In genomic region chr4:136045091-136045490, GRCm38 (mm10) we compare ENCODE assay signal across 24 mouse cellular contexts. TPM values are rescaled to one million over a fixed set of nuclear protein-coding genes. Genes with fewer than 3 reads are reported as not detected.
DNase-seq lines count a peak whose midpoint lies in the region; ATAC-seq and TF ChIP-seq lines count a peak whose summit lies in the region.
"Had no signal": no experiment of that assay in that cellular context is flagged by ENCODE, and none has a peak within 500 bp of the region (broad histone marks: within the 10 kb centered on the region; RNA-seq: fewer than 3 reads in every experiment).

No protein-coding gene starts in this region.

- H3K4me2 ChIP-seq in liver, embryonic 13.5 days: no peak overlapping the region
- no peak overlapping the region for H3K4me2 ChIP-seq in liver, postnatal 0 days (ENCODE audit: low read depth, low read length)
- H3K4me2 ChIP-seq: embryonic facial prominence, embryonic 13.5 days; forebrain, embryonic 13.5 days; heart, embryonic 11.5 days; hindbrain, embryonic 12.5 days; hindbrain, embryonic 15.5 days had no signal

- no peak for TF ChIP-seq CTCF in liver, postnatal 0 days (IDR thresholded peaks at IDR 0.05; ENCODE audit: low read depth)
- no peak for TF ChIP-seq CTCF in thymus, adult 2 months (IDR thresholded peaks at IDR 0.05; ENCODE audit: borderline replicate concordance, control insufficient read depth, extremely low read depth, insufficient read depth, low read length, poor library complexity)
- no peak for TF ChIP-seq CTCF in lung, adult 2 months (IDR thresholded peaks at IDR 0.05; ENCODE audit: insufficient read depth, low read length)

- peaks cover 31% of the 10 kb centered on the region for H3K4me1 ChIP-seq in liver, embryonic 13.5 days (replicated peaks)
- no peaks in the 10 kb centered on the region for H3K4me1 ChIP-seq in liver, postnatal 0 days (ENCODE audit: insufficient read depth)
- H3K4me1 ChIP-seq in thymus, adult 2 months (replicated peaks; ENCODE audit: control insufficient read depth, insufficient read depth, low read length): peaks cover 29% of the 10 kb centered on the region
- H3K4me1 ChIP-seq in lung, adult 2 months (ENCODE audit: control insufficient read depth, insufficient read depth, low read length): no peaks in the 10 kb centered on the region
- H3K4me1 ChIP-seq: hindbrain, embryonic 15.5 days had no signal

- DNase-seq in liver, embryonic 13.5 days: no peak
- no peak for DNase-seq in liver, postnatal 0 days
- DNase-seq in thymus, adult 2 months: no peak
- peak; percentile 45 for DNase-seq in thymus, postnatal 25 days
- DNase-seq in lung, adult 2 months: no peak
- DNase-seq in cerebellum, postnatal 14 days: no peak
- DNase-seq: adrenal gland, adult 2 months; adrenal gland, postnatal 14 days; B cell, adult 2 months; cerebellum, adult 11 months; cerebellum, adult 2 months; cerebellum, adult 9-11 months; cerebellum, postnatal 36 days; embryo, embryonic 11 days; gastrocnemius, postnatal 10 days; gastrocnemius, postnatal 36 days had no signal

- H3K27ac ChIP-seq in liver, embryonic 13.5 days: no peak overlapping the region; the same call in 1 of the 2 replicates
- no peak overlapping the region for H3K27ac ChIP-seq in liver, postnatal 0 days (ENCODE audit: low read depth)
- peak overlapping the region; percentile 91 for H3K27ac ChIP-seq in thymus, adult 2 months (ENCODE audit: control insufficient read depth, insufficient read depth, low read length)
- H3K27ac ChIP-seq: embryonic facial prominence, embryonic 10.5 days; embryonic facial prominence, embryonic 13.5 days; forebrain, embryonic 13.5 days; hindbrain, embryonic 12.5 days; hindbrain, embryonic 15.5 days had no signal

- no peak for TF ChIP-seq EP300 in liver, postnatal 0 days (IDR thresholded peaks at IDR 0.05; ENCODE audit: low read depth)

- no peak for TF ChIP-seq POLR2A in thymus, adult 2 months (IDR thresholded peaks at IDR 0.05; ENCODE audit: control insufficient read depth, extremely low read depth, insufficient read depth, low read length, poor library complexity)
- no peak for TF ChIP-seq POLR2A in lung, adult 2 months (IDR thresholded peaks at IDR 0.05; ENCODE audit: borderline replicate concordance, extremely low read depth, low read depth, low read length)

- H3K36me3 ChIP-seq in liver, embryonic 13.5 days: peaks cover 58% of the 10 kb centered on the region
- peaks cover 28% of the 10 kb centered on the region for H3K36me3 ChIP-seq in liver, postnatal 0 days (replicated peaks; ENCODE audit: insufficient read depth, low read length)
- peaks cover 26% of the 10 kb centered on the region for H3K36me3 ChIP-seq in thymus, adult 2 months (ENCODE audit: control insufficient read depth, insufficient read depth, low read length)

- peak overlapping the region; percentile 22; the same call in 1 of the 2 replicates for H3K9ac ChIP-seq in liver, embryonic 13.5 days
- H3K9ac ChIP-seq in liver, postnatal 0 days (replicated peaks): no peak overlapping the region
- H3K9ac ChIP-seq: embryonic facial prominence, embryonic 13.5 days; forebrain, embryonic 13.5 days; hindbrain, embryonic 12.5 days; hindbrain, embryonic 15.5 days had no signal

- WGBS in liver, embryonic 13.5 days (ENCODE audit: insufficient replicate concordance): 78% methylated on average over 5 of the region's 5 CpGs
- WGBS in liver, postnatal 0 days (ENCODE audit: insufficient replicate concordance): 82% methylated on average over 5 of the region's 5 CpGs
- WGBS in thymus, adult 2 months: 33% methylated on average over 5 of the region's 5 CpGs
- 82% methylated on average over 5 of the region's 5 CpGs for WGBS in lung, adult 2 months

- no peak overlapping the region for H3K4me3 ChIP-seq in liver, embryonic 13.5 days (replicated peaks)
- H3K4me3 ChIP-seq in liver, postnatal 0 days (ENCODE audit: low read depth, low read length): no peak overlapping the region
- H3K4me3 ChIP-seq in thymus, adult 2 months (ENCODE audit: control insufficient read depth, insufficient read depth, low read length): no peak overlapping the region
- no peak overlapping the region for H3K4me3 ChIP-seq in lung, adult 2 months (replicated peaks; ENCODE audit: extremely low read depth, low read depth, low read length)
- H3K4me3 ChIP-seq: embryonic facial prominence, embryonic 10.5 days; embryonic facial prominence, embryonic 13.5 days; erythroblast, embryonic 14.5 days; forebrain, embryonic 13.5 days; hindbrain, embryonic 12.5 days; hindbrain, embryonic 15.5 days had no signal

- no peaks in the 10 kb centered on the region for H3K9me3 ChIP-seq in liver, embryonic 13.5 days (replicated peaks)
- H3K9me3 ChIP-seq in liver, postnatal 0 days (ENCODE audit: low read length): no peaks in the 10 kb centered on the region
- H3K9me3 ChIP-seq: embryonic facial prominence, embryonic 10.5 days; embryonic facial prominence, embryonic 13.5 days; forebrain, embryonic 13.5 days; hindbrain, embryonic 12.5 days; hindbrain, embryonic 15.5 days had no signal

- no peak for ATAC-seq in liver, embryonic 13.5 days (ENCODE audit: low read depth)
- no peak for ATAC-seq in liver, postnatal 0 days
- ATAC-seq: forebrain, embryonic 13.5 days; forebrain, embryonic 16.5 days had no signal

- no peaks in the 10 kb centered on the region for H3K27me3 ChIP-seq in liver, embryonic 13.5 days
- H3K27me3 ChIP-seq in liver, postnatal 0 days (ENCODE audit: insufficient read depth, low read length): no peaks in the 10 kb centered on the region
- no peaks in the 10 kb centered on the region for H3K27me3 ChIP-seq in thymus, adult 2 months (ENCODE audit: control insufficient read depth, insufficient read depth, low read length)
- H3K27me3 ChIP-seq: embryonic facial prominence, embryonic 13.5 days; forebrain, embryonic 13.5 days; hindbrain, embryonic 12.5 days; hindbrain, embryonic 15.5 days had no signal

RNA-seq across cellular contexts. Expression of gene Rpl11, which starts 8.1 kb away (rescaled TPM):
- polyA plus RNA-seq in liver, embryonic 13.5 days (2015; fragmentation: Nextera tagmentation; extraction: Ambion mirVana): 341 and 377 TPM in 2 replicates
- 251 and 260 TPM in 2 replicates for polyA plus RNA-seq in liver, postnatal 0 days (2015; fragmentation: Nextera tagmentation; extraction: Ambion mirVana)
- 418 and 466 TPM in 2 replicates for polyA plus RNA-seq in thymus, adult 2 months (2012; rRNA removed)
- polyA plus RNA-seq in lung, adult 2 months (2012; rRNA removed): 181 and 218 TPM in 2 replicates

RNA-seq across cellular contexts. Expression of gene Eloa, which starts 23.5 kb away (rescaled TPM):
- polyA plus RNA-seq in liver, embryonic 13.5 days (2015; fragmentation: Nextera tagmentation; extraction: Ambion mirVana): 27.7 and 35.1 TPM in 2 replicates
- polyA plus RNA-seq in liver, postnatal 0 days (2015; fragmentation: Nextera tagmentation; extraction: Ambion mirVana): 15.9 and 16.7 TPM in 2 replicates
- polyA plus RNA-seq in thymus, adult 2 months (2012; rRNA removed): 18.6 and 20.4 TPM in 2 replicates
- 8.5 and 11.7 TPM in 2 replicates for polyA plus RNA-seq in lung, adult 2 months (2012; rRNA removed)

RNA-seq across cellular contexts. Expression of gene Pithd1, which starts 58.0 kb away (rescaled TPM):
- 99.8 and 111 TPM in 2 replicates for polyA plus RNA-seq in liver, embryonic 13.5 days (2015; fragmentation: Nextera tagmentation; extraction: Ambion mirVana)
- polyA plus RNA-seq in liver, postnatal 0 days (2015; fragmentation: Nextera tagmentation; extraction: Ambion mirVana): 42.9 and 45.2 TPM in 2 replicates
- 140 and 171 TPM in 2 replicates for polyA plus RNA-seq in thymus, adult 2 months (2012; rRNA removed)
- polyA plus RNA-seq in lung, adult 2 months (2012; rRNA removed): 33.5 and 48.0 TPM in 2 replicates
